Mouse (Mus musculus): Measurements from ENCODE around the gene Prss8. TPM values are rescaled to one million over a fixed set of nuclear protein-coding genes. Genes with fewer than 3 reads are reported as not detected.

Gene Prss8
- polyA plus RNA-seq (2014; fragmentation: Nextera tagmentation; extraction: Ambion mirVana): 0.25 TPM in 2 replicates

DNA sequence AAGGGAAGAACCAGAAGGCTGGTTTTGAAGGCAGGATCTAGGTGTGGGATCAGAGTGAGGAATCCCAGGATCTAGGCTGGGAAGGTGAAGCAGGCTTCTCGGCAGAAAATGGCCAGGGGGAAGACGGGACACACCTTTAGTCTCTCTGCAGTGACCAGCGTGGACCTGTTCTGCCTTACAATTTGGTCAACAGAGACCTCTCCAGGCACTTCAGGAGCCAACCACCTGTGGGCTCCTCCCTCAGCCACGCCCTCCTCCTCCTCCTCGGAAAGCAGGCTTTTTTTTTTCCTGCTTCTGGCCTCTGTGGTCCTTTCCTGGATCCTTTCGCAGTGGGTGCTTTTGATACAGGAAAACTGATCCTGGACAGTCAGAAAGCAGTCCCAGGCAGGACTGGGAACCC, at the start of gene Prss8:
Gene Prss8 (minus strand): TSS at position 182 of the 400 bp plus-strand sequence.
- DNase-seq (ENCODE audit: low spot score) (no peak), ATAC-seq (ENCODE audit: low FRiP score) (no peak)
- Histone ChIP-seq H3K36me3 (replicated peaks; ENCODE audit: control insufficient read depth, insufficient read depth) (peaks cover 20% of the 10 kb centered on the region), H3K9ac (no peak within 1 kb of the TSS), H3K4me3 (replicated peaks; ENCODE audit: low read length) (no peak within 1 kb of the TSS), H3K4me2 (replicated peaks) (peak within 1 kb of the TSS; percentile 14), H3K9me3 (ENCODE audit: control insufficient read depth, low read length) (no peaks in the 10 kb centered on the region), H3K27ac (no peak within 1 kb of the TSS), H3K27me3 (ENCODE audit: control insufficient read depth, insufficient read depth, low read length) (peaks cover 25% of the 10 kb centered on the region), H3K4me1 (replicated peaks; ENCODE audit: control insufficient read depth, insufficient read depth, low read length) (peaks cover 5% of the 10 kb centered on the region)
- WGBS: 9% methylated on average over 6 of the region's 6 CpGs

DNA sequence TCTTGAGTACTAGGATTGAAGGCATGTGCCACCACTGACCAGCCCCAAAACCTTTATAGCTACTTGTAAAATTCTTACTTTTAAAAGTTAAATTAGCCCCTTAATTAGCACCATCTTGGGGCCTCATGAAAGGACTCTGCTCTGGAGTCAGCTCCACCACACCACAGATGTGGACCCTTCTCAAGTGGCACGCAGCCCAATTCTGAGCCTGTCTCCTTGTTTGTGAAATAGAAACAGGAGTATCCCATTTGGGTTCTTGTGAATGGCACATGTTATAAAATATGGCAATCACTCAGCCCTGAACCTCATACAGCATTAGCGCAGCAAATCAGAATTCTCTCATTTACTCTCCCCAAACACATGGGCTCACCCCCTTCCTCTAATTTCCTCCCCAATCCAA, 49.0 kb upstream of the Prss8 start:
- no peak overlapping the region for H3K9ac ChIP-seq
- H3K36me3 ChIP-seq (replicated peaks; ENCODE audit: control insufficient read depth, insufficient read depth): peaks cover 99% of the 10 kb centered on the region
- no peaks in the 10 kb centered on the region for H3K9me3 ChIP-seq (ENCODE audit: control insufficient read depth, low read length)
- DNase-seq (ENCODE audit: low spot score) (no peak), ATAC-seq (ENCODE audit: low FRiP score) (no peak)
- no peak overlapping the region for H3K4me2 ChIP-seq (replicated peaks)
- 100% methylated on average over 2 of the region's 2 CpGs for WGBS
- no peaks in the 10 kb centered on the region for H3K4me1 ChIP-seq (replicated peaks; ENCODE audit: control insufficient read depth, insufficient read depth, low read length)
- no peak overlapping the region for H3K4me3 ChIP-seq (replicated peaks; ENCODE audit: low read length)
- H3K27ac ChIP-seq: no peak overlapping the region
- H3K27me3 ChIP-seq (ENCODE audit: control insufficient read depth, insufficient read depth, low read length): no peaks in the 10 kb centered on the region

DNA sequence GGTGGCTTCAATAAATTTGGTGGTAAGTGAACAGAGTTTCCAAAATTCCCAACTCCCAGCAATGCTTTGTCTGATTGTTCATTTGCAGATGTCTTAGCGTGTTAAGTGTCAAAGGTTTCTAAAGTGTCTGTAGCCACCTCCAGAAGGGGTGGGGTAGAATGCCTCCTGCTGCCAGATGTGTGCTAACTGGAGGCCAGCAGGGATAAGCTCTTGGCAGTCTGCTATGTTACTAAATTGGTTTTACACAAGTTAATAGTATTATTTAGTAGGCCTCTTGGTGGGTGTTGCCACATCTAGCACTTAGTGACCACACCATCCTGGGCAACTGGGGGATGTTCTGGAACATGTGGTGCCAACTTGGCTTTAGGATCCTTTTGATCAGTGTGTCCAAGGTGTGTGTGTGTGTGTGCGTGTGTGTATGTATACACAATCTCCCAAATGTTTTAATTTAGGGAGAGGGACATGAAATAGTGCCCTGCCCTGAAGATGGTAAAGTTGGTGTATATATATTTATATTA, 44.6 kb upstream of the Prss8 start:
- Histone ChIP-seq H3K27me3 (ENCODE audit: control insufficient read depth, insufficient read depth, low read length) (no peaks in the 10 kb centered on the region), H3K9me3 (ENCODE audit: control insufficient read depth, low read length) (no peaks in the 10 kb centered on the region), H3K4me1 (replicated peaks; ENCODE audit: control insufficient read depth, insufficient read depth, low read length) (peaks cover 8% of the 10 kb centered on the region), H3K36me3 (replicated peaks; ENCODE audit: control insufficient read depth, insufficient read depth) (peaks cover 97% of the 10 kb centered on the region), H3K9ac (no peak overlapping the region), H3K4me3 (replicated peaks; ENCODE audit: low read length) (no peak overlapping the region), H3K27ac (no peak overlapping the region), H3K4me2 (replicated peaks) (no peak overlapping the region)
- DNase-seq (ENCODE audit: low spot score) (no peak), ATAC-seq (ENCODE audit: low FRiP score) (no peak)
- WGBS: 89% methylated on average over 2 of the region's 2 CpGs

DNA sequence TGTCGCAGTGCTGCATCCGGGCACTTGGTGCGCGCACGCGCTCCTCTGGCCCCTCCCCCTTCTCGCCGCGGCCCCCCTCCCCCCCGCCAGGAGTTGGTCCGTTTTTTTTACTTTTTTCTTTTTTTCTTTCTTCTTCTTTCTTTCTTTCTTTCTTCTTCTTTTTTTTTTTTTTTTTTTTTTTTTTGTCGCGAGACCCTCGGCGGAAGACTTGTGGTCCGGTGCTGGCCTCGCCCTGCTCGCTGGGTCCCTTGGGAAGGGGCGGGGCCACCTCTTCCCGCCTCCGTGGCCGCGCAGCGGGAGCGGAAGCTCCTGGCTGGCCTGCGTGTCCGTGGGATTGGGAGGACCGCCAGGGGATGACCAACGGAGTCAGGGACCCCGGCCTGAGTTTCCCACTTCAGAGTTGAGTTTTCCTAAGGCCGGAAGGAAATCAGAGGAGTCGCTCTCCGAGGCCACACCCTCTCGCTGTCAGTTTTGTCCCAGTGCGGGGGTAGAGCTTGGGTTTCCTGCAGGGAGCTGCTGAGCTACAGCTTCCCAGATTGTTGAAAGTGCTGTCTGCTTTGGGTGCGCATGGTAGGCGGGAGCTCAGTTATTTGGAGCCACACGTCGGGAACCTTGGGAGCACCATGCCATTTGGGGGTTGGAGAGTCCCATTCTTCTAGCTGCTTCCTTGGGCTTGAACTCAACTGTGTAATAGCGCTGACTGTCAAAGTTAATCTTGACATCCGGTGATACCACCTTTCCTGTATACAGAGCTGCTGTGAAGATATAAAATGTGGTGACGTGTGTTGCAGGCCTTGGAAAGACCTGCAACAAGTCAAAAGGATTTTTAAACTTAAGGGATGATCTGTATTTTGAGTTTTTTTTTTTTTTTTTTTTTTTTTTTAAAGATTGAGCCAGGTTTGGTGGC, 38.3 kb upstream of the Prss8 start:
- DNase-seq (ENCODE audit: low spot score) (peak; percentile 82), ATAC-seq (ENCODE audit: low FRiP score) (peak; percentile 42)
- no peaks in the 10 kb centered on the region for H3K9me3 ChIP-seq (ENCODE audit: control insufficient read depth, low read length)
- no peaks in the 10 kb centered on the region for H3K27me3 ChIP-seq (ENCODE audit: control insufficient read depth, insufficient read depth, low read length)
- peaks cover 26% of the 10 kb centered on the region for H3K4me1 ChIP-seq (replicated peaks; ENCODE audit: control insufficient read depth, insufficient read depth, low read length)
- H3K9ac ChIP-seq: peak overlapping the region; percentile 99
- peaks cover 41% of the 10 kb centered on the region for H3K36me3 ChIP-seq (replicated peaks; ENCODE audit: control insufficient read depth, insufficient read depth)
- peak overlapping the region; percentile 92 for H3K4me3 ChIP-seq (replicated peaks; ENCODE audit: low read length)
- H3K27ac ChIP-seq: peak overlapping the region; percentile 99
- under 1% methylated on average over 34 of the region's 42 CpGs for WGBS
- peak overlapping the region; percentile 93 for H3K4me2 ChIP-seq (replicated peaks)

DNA sequence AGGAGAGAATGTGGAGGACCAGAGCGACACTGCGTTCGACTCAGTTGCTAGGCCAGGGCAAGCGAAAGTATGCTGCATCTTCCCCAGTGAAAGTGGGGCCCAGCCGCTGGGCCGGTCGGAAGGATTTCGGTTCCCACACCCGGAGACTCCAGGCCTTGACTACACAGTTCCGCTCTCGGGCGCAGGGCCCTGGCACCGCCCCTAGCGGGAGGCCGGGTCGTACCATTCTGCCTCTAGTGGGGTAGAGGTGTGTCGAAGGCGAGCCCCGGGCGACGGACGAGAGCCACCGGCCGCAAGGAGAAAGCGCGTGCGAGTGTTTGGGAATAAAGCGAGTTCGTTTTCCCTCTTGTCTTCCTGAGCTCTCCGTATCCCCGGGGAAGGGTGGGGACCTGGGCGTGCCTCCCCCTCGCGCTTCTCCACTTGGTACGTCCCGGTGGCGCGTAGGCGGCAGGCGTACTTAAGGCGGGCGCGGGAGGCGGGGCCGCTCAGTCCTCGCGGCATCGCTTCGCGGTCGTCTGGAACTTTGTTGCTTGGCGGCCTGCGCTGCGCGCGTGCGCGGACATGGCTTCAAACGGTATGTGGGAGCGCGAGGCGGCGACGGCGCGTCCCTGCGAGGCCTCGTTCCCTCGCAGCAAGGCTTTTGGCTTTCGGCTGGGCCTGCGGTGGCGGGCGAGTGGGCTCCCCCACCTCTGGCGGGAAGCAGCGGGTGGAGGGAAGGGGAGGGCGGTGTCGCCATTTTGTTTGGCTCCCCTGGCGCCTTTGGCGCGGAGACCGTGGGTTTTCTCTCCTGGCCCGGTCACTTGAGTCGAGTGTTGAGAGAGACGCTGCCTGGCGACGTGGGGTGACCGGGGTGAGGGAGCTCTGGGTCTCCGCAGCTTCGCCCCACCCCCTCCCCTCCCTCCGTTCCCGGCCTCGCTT, 37.4 kb upstream of the Prss8 start, which contains the start of gene Fus:
Gene Fus (plus strand): TSS at position 454 of the 918 bp plus-strand sequence.
- H3K4me1 ChIP-seq (replicated peaks; ENCODE audit: control insufficient read depth, insufficient read depth, low read length): peaks cover 26% of the 10 kb centered on the region
- ATAC-seq (ENCODE audit: low FRiP score) (peak; percentile 94), DNase-seq (ENCODE audit: low spot score) (peak; percentile 96)
- peaks cover 32% of the 10 kb centered on the region for H3K36me3 ChIP-seq (replicated peaks; ENCODE audit: control insufficient read depth, insufficient read depth)
- H3K27ac ChIP-seq: peak within 1 kb of the TSS; percentile 99
- H3K27me3 ChIP-seq (ENCODE audit: control insufficient read depth, insufficient read depth, low read length): no peaks in the 10 kb centered on the region
- WGBS: under 1% methylated on average over 85 of the region's 92 CpGs
- H3K9ac ChIP-seq: peak within 1 kb of the TSS; percentile 99
- H3K4me3 ChIP-seq (replicated peaks; ENCODE audit: low read length): peak within 1 kb of the TSS; percentile 92
- peak within 1 kb of the TSS; percentile 93 for H3K4me2 ChIP-seq (replicated peaks)
- H3K9me3 ChIP-seq (ENCODE audit: control insufficient read depth, low read length): no peaks in the 10 kb centered on the region

DNA sequence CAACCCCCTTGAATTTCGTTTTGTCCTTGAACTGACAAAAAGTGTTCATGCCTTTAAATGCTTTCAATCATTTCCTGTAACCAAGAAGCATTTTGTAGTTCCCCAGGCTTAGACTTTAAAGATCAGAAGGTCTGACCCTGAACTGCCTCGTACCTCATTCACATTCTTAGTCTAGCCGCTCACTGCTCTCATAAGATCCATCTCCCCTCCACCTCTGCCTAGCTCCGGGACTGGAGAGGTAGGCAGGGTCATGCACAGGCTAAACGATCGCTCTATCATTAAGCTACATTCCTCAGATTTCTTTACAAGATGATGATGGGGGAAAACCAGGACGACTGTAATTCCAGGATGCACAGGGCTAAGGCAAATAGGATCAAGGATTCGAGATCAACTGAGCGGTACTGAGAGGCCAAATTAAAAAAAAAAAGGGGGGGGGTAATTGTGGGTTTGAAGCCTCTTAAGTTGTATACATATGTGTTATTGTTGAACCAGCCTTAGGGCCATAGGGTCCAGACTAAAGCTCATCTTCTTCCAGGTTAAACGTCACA, 36.5 kb upstream of the Prss8 start:
- no peak for DNase-seq (ENCODE audit: low spot score)
- WGBS: 9% methylated on average over 10 of the region's 10 CpGs
- H3K36me3 ChIP-seq (replicated peaks; ENCODE audit: control insufficient read depth, insufficient read depth): peaks cover 24% of the 10 kb centered on the region
- peak overlapping the region; percentile 55 for H3K4me2 ChIP-seq (replicated peaks)
- H3K27me3 ChIP-seq (ENCODE audit: control insufficient read depth, insufficient read depth, low read length): no peaks in the 10 kb centered on the region
- peaks cover 26% of the 10 kb centered on the region for H3K4me1 ChIP-seq (replicated peaks; ENCODE audit: control insufficient read depth, insufficient read depth, low read length)
- peak overlapping the region; percentile 92 for H3K4me3 ChIP-seq (replicated peaks; ENCODE audit: low read length)
- ATAC-seq (ENCODE audit: low FRiP score): no peak; the same call in 1 of the 2 replicates
- H3K9me3 ChIP-seq (ENCODE audit: control insufficient read depth, low read length): no peaks in the 10 kb centered on the region
- peak overlapping the region; percentile 99 for H3K9ac ChIP-seq
- peak overlapping the region; percentile 99 for H3K27ac ChIP-seq

DNA sequence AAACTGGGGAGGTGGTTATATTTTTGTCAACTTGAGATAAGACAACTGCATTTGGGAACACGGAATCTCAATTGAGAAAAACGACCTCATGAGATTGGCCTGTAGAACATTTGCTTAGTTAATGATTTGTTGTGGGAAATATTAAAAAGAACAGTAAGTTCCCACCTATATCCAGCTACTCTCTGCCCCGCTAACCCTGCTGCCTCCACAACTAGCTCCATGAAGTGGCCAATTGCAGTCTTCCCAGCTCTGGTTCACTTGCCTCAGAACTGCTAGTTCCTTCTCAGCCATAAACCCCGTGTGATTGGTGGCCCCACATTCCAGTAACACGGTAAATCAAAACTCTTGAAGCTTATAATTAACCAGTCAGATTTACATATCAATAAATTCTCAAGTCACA, 29.5 kb upstream of the Prss8 start:
- Histone ChIP-seq H3K27me3 (ENCODE audit: control insufficient read depth, insufficient read depth, low read length) (no peaks in the 10 kb centered on the region), H3K9ac (no peak overlapping the region), H3K4me2 (replicated peaks) (no peak overlapping the region), H3K36me3 (replicated peaks; ENCODE audit: control insufficient read depth, insufficient read depth) (no peaks in the 10 kb centered on the region), H3K9me3 (ENCODE audit: control insufficient read depth, low read length) (no peaks in the 10 kb centered on the region), H3K4me1 (replicated peaks; ENCODE audit: control insufficient read depth, insufficient read depth, low read length) (no peaks in the 10 kb centered on the region), H3K4me3 (replicated peaks; ENCODE audit: low read length) (no peak overlapping the region), H3K27ac (no peak overlapping the region)
- DNase-seq (ENCODE audit: low spot score) (no peak), ATAC-seq (ENCODE audit: low FRiP score) (no peak)
- 70% methylated on average over 5 of the region's 5 CpGs for WGBS

DNA sequence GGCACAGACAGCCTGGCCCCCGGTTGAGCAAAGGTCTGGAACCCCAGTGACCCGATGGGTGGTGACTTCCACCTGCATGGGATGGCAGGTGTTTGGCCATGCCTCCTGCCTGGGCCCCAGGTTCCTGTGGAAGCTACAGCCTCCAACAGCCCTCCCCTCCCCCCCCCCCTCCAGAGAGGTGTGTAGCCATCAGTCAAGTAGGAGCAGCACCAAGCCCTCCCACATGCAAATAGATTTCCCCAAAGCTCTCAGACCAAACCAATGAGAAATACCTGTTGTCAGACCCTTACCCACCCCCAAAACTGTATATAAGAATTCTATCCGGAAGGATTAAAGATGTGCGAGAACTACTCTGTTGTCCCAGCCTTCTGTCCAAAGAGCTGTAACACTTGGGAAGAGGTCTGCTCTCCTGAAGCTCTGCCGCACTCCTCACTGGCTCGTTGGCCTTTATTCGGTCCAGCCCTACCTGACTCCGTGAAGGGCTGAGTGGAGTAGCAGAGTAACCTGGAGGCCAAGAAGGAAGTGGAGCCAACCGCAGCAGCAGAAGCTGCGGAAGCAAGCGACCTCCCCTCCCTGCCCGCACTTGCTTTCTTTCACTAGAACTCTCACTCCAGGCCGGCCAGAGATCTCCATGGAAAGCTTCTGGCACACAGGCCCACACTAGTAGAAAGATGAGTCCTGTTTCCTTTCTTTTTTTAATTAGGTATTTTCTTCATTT, 23.1 kb upstream of the Prss8 start:
- Histone ChIP-seq H3K4me2 (replicated peaks) (no peak overlapping the region), H3K27ac (no peak overlapping the region), H3K27me3 (ENCODE audit: control insufficient read depth, insufficient read depth, low read length) (no peaks in the 10 kb centered on the region), H3K9ac (no peak overlapping the region), H3K9me3 (ENCODE audit: control insufficient read depth, low read length) (no peaks in the 10 kb centered on the region), H3K36me3 (replicated peaks; ENCODE audit: control insufficient read depth, insufficient read depth) (no peaks in the 10 kb centered on the region), H3K4me1 (replicated peaks; ENCODE audit: control insufficient read depth, insufficient read depth, low read length) (no peaks in the 10 kb centered on the region), H3K4me3 (replicated peaks; ENCODE audit: low read length) (no peak overlapping the region)
- ATAC-seq (ENCODE audit: low FRiP score): no peak
- 47% methylated on average over 13 of the region's 13 CpGs for WGBS
- DNase-seq (ENCODE audit: low spot score): no peak
